Mouse (Mus musculus) midbrain, embryonic 12.5 days (tissue): Measurements from ENCODE around the gene Rbfox1. TPM values are rescaled to one million over a fixed set of nuclear protein-coding genes. Genes with fewer than 3 reads are reported as not detected.

Source experiments
- ATAC-seq: fragments of 200-750 bp; cut with Nextera tagmentation; 2 replicates; pipeline ENCODE4 v1.8.0; 2017; ENCODE audit warnings: low read depth, moderate TSS enrichment, moderate library complexity; ENCODE audit not compliant: low FRiP score
- H3K27ac ChIP-seq: fragments of 300-500 bp; sonication (generic); replicated peaks from 2 replicates; pipeline ENCODE4 v1.5.1; 2016; ENCODE audit warnings: mild to moderate bottlenecking
- H3K27me3 ChIP-seq: fragments of 300-500 bp; sonication (generic); 2 replicates; pipeline ENCODE4 v1.6.1; 2016; ENCODE audit warnings: mild to moderate bottlenecking
- H3K36me3 ChIP-seq: fragments of 300-500 bp; sonication (generic); 2 replicates; pipeline ENCODE4 v1.6.1; 2016
- H3K4me1 ChIP-seq: fragments of 300-500 bp; sonication (generic); 2 replicates; pipeline ENCODE4 v1.6.1; 2016
- H3K4me2 ChIP-seq: fragments of 300-500 bp; sonication (generic); replicated peaks from 2 replicates; pipeline ENCODE4 v1.6.1; 2016; ENCODE audit warnings: mild to moderate bottlenecking, moderate library complexity
- H3K4me3 ChIP-seq: fragments of 300-500 bp; sonication (generic); 2 replicates; pipeline ENCODE4 v1.5.1; 2016; ENCODE audit warnings: mild to moderate bottlenecking
- H3K9ac ChIP-seq: fragments of 300-500 bp; sonication (generic); replicated peaks from 2 replicates; pipeline ENCODE4 v1.6.1; 2016; ENCODE audit warnings: mild to moderate bottlenecking, moderate library complexity
- H3K9me3 ChIP-seq: fragments of 300-500 bp; sonication (generic); 2 replicates; pipeline ENCODE4 v1.6.1; 2016; ENCODE audit warnings: mild to moderate bottlenecking
- WGBS: fragments of 180-500 bp; shearing (Covaris S2); methylation state at CpG from one replicate; pipeline ENCODE4 v1.1.7; 2016; 5-methylcytosine and 5-hydroxymethylcytosine counted together
- polyA plus RNA-seq: library from polyadenylated mRNA; unstranded; fragments of >200 nt; fragmentation: Nextera tagmentation; extraction: Ambion mirVana; gene quantifications from 2 replicates; pipeline ENCODE4 v1.2.1, GENCODE M21; 2016

Gene Rbfox1
- polyA plus RNA-seq, 1 experiment from 2014 or later, result 32.9 TPM

- Histone ChIP-seq H3K36me3 (no peaks in the 10 kb centered on the region), H3K9me3 (no peaks in the 10 kb centered on the region), H3K4me1 (peaks cover 3% of the 10 kb centered on the region; the same call in 1 of the 2 replicates), H3K4me2 (no peak overlapping the region), H3K27ac (no peak overlapping the region), H3K9ac (no peak overlapping the region), H3K4me3 (no peak overlapping the region), H3K27me3 (no peaks in the 10 kb centered on the region)
- no peak for ATAC-seq
- 79% methylated on average over 4 of the region's 4 CpGs for WGBS
These were observed 1004.1 kb downstream of the Rbfox1 start for GRCm38 (mm10) chr16:6889221-6889620.

- Histone ChIP-seq H3K4me2 (no peak overlapping the region), H3K4me1 (no peaks in the 10 kb centered on the region), H3K27me3 (no peaks in the 10 kb centered on the region), H3K4me3 (no peak overlapping the region), H3K9me3 (no peaks in the 10 kb centered on the region), H3K9ac (no peak overlapping the region), H3K36me3 (no peaks in the 10 kb centered on the region), H3K27ac (no peak overlapping the region)
- 47% methylated on average over 6 of the region's 6 CpGs for WGBS
- no peak for ATAC-seq
These were observed 1012.6 kb downstream of the Rbfox1 start for GRCm38 (mm10) chr16:6897734-6898133.

- WGBS, result 87% methylated on average over 2 of the region's 2 CpGs
- H3K4me3 ChIP-seq, result no peak overlapping the region
- H3K36me3 ChIP-seq, result no peaks in the 10 kb centered on the region
- no peak overlapping the region for H3K27ac ChIP-seq
- H3K9ac ChIP-seq, result no peak overlapping the region
- no peaks in the 10 kb centered on the region for H3K9me3 ChIP-seq
- no peaks in the 10 kb centered on the region for H3K4me1 ChIP-seq
- no peaks in the 10 kb centered on the region for H3K27me3 ChIP-seq
- H3K4me2 ChIP-seq, result no peak overlapping the region
- no peak for ATAC-seq
These were observed 1014.9 kb downstream of the Rbfox1 start for GRCm38 (mm10) chr16:6900006-6900405.

DNA sequence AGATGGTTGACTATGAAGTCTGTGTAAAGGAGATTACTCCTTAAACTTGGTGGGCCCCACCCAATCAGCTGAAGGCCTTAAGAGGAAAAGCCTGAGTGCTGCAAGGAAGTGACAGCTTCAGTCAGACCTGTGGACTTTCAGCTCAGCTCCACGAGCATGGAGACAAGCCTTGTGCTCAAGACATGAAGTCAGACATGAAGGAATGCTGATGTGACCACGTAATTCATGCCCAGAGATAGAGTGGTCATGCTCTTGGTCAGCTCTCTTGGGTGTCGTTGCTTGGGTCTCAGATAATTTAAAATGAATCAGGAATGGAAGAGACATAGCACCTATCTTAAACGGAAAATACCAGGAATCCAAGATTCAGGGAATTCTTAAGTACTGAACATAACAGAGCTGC is 1019.8 kb downstream of the Rbfox1 start:
- no peaks in the 10 kb centered on the region for H3K4me1 ChIP-seq
- no peaks in the 10 kb centered on the region for H3K36me3 ChIP-seq
- no peaks in the 10 kb centered on the region for H3K9me3 ChIP-seq
- no peak overlapping the region for H3K27ac ChIP-seq
- no peak overlapping the region for H3K4me2 ChIP-seq
- no peaks in the 10 kb centered on the region for H3K27me3 ChIP-seq
- H3K4me3 ChIP-seq, result no peak overlapping the region
- no peak for ATAC-seq
- no peak overlapping the region for H3K9ac ChIP-seq
- 85% methylated on average over 4 of the region's 4 CpGs for WGBS

GRCm38 (mm10) chr16:6906001-6906400 is 1020.8 kb downstream of the Rbfox1 start:
- H3K27me3 ChIP-seq, result no peaks in the 10 kb centered on the region
- ATAC-seq, result no peak
- H3K4me3 ChIP-seq, result no peak overlapping the region
- H3K4me1 ChIP-seq, result no peaks in the 10 kb centered on the region
- H3K9me3 ChIP-seq, result no peaks in the 10 kb centered on the region
- H3K4me2 ChIP-seq, result no peak overlapping the region
- 70% methylated on average over 2 of the region's 2 CpGs for WGBS
- H3K36me3 ChIP-seq, result no peaks in the 10 kb centered on the region
- H3K9ac ChIP-seq, result no peak overlapping the region
- H3K27ac ChIP-seq, result no peak overlapping the region

GRCm38 (mm10) chr16:6907550-6907949 is 1022.4 kb downstream of the Rbfox1 start:
- H3K9me3 ChIP-seq, result no peaks in the 10 kb centered on the region
- no peak for ATAC-seq
- WGBS, result 78% methylated on average over 6 of the region's 6 CpGs
- no peaks in the 10 kb centered on the region for H3K27me3 ChIP-seq
- no peaks in the 10 kb centered on the region for H3K36me3 ChIP-seq
- no peak overlapping the region for H3K4me3 ChIP-seq
- no peak overlapping the region for H3K27ac ChIP-seq
- no peak overlapping the region for H3K9ac ChIP-seq
- no peak overlapping the region for H3K4me2 ChIP-seq
- no peaks in the 10 kb centered on the region for H3K4me1 ChIP-seq

GRCm38 (mm10) chr16:6914531-6914930 is 1029.4 kb downstream of the Rbfox1 start:
- 79% methylated on average over 4 of the region's 4 CpGs for WGBS
- Histone ChIP-seq H3K9me3 (no peaks in the 10 kb centered on the region), H3K9ac (no peak overlapping the region), H3K27ac (no peak overlapping the region), H3K27me3 (no peaks in the 10 kb centered on the region), H3K36me3 (no peaks in the 10 kb centered on the region), H3K4me3 (no peak overlapping the region), H3K4me2 (no peak overlapping the region), H3K4me1 (no peaks in the 10 kb centered on the region)
- no peak for ATAC-seq

DNA sequence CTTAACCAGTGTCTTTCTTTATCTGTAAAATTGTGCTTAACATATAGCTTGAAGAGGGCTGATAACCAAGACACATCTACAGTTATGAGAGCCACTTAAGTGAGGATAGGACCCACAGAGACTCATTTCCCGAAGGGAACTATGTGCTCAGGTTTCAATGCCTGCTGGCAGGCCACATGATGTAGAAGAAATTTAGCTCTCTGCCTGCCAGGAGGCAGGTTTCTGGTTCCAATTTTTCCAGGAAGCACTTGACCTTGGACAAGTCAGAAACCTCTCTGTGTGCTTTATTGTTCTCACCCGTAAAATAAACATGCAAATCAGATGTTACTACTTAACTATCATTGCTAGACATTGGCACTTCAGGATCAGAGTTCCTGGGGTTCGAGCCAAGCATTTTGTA is 1033.5 kb downstream of the Rbfox1 start:
- no peaks in the 10 kb centered on the region for H3K4me1 ChIP-seq
- no peak overlapping the region for H3K27ac ChIP-seq
- WGBS, result 71% methylated on average over 3 of the region's 3 CpGs
- no peak for ATAC-seq
- H3K9ac ChIP-seq, result no peak overlapping the region
- H3K9me3 ChIP-seq, result no peaks in the 10 kb centered on the region
- H3K4me3 ChIP-seq, result no peak overlapping the region
- H3K27me3 ChIP-seq, result no peaks in the 10 kb centered on the region
- H3K4me2 ChIP-seq, result no peak overlapping the region
- H3K36me3 ChIP-seq, result no peaks in the 10 kb centered on the region

DNA sequence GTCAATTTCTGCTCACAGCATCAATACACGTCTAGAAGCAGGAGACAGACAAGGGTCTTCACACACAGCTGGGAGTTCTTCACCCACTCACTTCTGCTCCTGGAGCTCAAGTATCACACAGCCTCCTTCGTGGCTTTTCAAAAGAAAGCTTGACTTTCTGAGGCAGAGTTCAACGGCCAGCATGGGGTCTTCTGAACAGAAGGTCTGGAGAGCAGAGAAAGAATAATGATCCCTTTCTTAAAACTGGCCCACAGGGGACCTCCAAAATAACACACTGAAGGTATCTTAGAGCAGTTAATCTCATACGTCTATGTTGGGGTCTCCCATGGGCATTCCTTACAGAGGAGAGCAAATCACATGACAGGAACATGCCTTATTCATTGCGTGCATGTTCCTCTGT is 1034.5 kb downstream of the Rbfox1 start:
- Histone ChIP-seq H3K9me3 (no peaks in the 10 kb centered on the region), H3K27me3 (no peaks in the 10 kb centered on the region), H3K9ac (no peak overlapping the region), H3K4me3 (no peak overlapping the region), H3K27ac (no peak overlapping the region), H3K4me2 (no peak overlapping the region), H3K36me3 (no peaks in the 10 kb centered on the region), H3K4me1 (no peaks in the 10 kb centered on the region)
- ATAC-seq, result no peak
- 38% methylated on average over 5 of the region's 5 CpGs for WGBS

DNA sequence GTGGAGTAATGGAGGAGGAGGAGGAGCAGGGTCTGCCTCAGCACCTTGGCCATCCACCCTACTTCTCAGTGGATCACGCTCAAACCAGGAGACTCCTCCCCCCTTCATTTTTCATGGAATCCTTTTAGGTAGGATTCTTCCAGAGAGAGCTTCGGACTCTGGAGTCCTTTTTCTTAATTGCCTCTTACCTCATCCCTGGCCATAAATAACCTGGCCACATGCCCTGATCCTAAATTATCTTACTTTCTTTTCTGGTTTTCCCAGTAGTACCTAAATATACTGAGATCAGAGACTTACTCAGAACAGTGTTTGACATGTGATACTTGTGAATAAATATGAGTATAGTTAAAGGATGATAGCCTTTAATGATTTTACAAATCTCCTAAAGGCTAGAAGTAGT is 1042.5 kb downstream of the Rbfox1 start:
- Histone ChIP-seq H3K4me2 (no peak overlapping the region), H3K4me1 (no peaks in the 10 kb centered on the region), H3K27ac (no peak overlapping the region), H3K9ac (no peak overlapping the region), H3K4me3 (no peak overlapping the region), H3K27me3 (no peaks in the 10 kb centered on the region), H3K9me3 (no peaks in the 10 kb centered on the region), H3K36me3 (no peaks in the 10 kb centered on the region)
- ATAC-seq, result no peak
- WGBS, result 82% methylated on average over 2 of the region's 2 CpGs

DNA sequence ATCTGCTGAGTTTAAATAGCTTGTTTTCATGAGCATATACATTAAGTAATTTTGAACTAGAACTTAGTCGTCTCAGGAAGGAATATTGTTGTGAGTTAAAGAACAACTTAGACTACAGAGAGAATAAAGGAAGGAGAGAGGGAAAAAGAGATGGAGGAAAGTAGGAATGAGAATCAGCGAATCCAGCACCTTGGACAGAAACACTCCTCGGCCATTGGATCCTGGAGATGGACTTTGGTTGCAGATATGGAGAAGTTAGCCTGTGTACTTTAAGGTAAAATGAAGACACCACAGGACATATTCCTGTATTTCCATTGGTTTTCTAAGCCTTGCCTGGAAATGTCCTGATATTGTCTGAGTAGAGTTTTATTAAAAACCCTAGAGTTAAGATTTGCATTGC is 1045.6 kb downstream of the Rbfox1 start:
- ATAC-seq, result no peak
- no peaks in the 10 kb centered on the region for H3K36me3 ChIP-seq
- H3K4me1 ChIP-seq, result no peaks in the 10 kb centered on the region
- H3K4me2 ChIP-seq, result no peak overlapping the region
- 65% methylated on average over 3 of the region's 3 CpGs for WGBS
- H3K27ac ChIP-seq, result no peak overlapping the region
- no peak overlapping the region for H3K9ac ChIP-seq
- no peaks in the 10 kb centered on the region for H3K9me3 ChIP-seq
- no peaks in the 10 kb centered on the region for H3K27me3 ChIP-seq
- H3K4me3 ChIP-seq, result no peak overlapping the region

DNA sequence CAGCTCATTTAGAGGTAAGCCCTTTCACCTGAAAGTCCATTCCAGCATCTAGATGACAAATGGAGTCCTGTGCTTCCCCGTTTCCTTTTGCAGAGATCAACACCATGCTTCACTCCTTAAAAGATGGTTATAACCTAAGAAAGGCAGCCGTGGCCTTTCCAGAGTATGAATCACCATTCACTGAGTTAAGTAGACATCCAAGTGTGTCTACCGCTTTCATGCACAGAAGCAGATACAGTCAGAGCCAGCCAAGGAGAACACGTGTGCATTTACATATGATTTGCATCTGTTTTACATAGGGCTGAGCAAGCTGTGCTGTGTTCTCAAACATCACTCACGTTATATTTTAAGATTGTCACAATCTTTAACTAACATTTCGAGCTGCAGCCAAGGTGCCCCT is 1061.0 kb downstream of the Rbfox1 start:
- H3K4me3 ChIP-seq, result no peak overlapping the region
- no peaks in the 10 kb centered on the region for H3K36me3 ChIP-seq
- 83% methylated on average over 6 of the region's 6 CpGs for WGBS
- H3K4me2 ChIP-seq, result no peak overlapping the region
- ATAC-seq, result no peak
- H3K4me1 ChIP-seq, result no peaks in the 10 kb centered on the region
- H3K9ac ChIP-seq, result no peak overlapping the region
- no peaks in the 10 kb centered on the region for H3K9me3 ChIP-seq
- no peak overlapping the region for H3K27ac ChIP-seq
- no peaks in the 10 kb centered on the region for H3K27me3 ChIP-seq

DNA sequence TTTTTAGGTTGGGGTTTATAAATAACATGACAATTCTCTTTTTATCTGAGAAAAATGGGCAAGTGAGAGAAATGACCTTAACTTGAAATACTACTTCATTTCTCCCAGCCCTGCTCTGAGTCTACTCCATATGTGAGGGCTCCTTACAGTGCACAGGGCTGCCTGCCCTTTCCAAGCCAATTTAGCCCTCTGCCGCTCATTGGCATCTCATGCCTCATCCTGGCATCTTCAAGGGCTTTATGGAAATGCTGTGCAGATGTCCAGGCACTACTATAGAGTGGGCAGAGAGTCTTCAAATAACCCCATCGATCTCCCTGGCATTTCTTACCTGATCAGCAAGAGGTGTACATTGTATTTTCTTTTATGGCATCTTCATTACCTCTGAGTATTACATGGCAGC is 1064.5 kb downstream of the Rbfox1 start:
- Histone ChIP-seq H3K4me3 (no peak overlapping the region), H3K4me2 (no peak overlapping the region), H3K4me1 (no peaks in the 10 kb centered on the region), H3K36me3 (no peaks in the 10 kb centered on the region), H3K9me3 (no peaks in the 10 kb centered on the region), H3K27ac (no peak overlapping the region), H3K27me3 (no peaks in the 10 kb centered on the region), H3K9ac (no peak overlapping the region)
- WGBS, result 89% methylated on average over 2 of the region's 2 CpGs
- no peak for ATAC-seq
